ENCODE assay signal across 8 mouse cellular contexts in genomic region chr4:57017229-57017628, GRCm38 (mm10). TPM values are rescaled to one million over a fixed set of nuclear protein-coding genes. Genes with fewer than 3 reads are reported as not detected.
DNase-seq lines count a peak whose midpoint lies in the region; TF ChIP-seq lines count a peak whose summit lies in the region.

No protein-coding gene starts in this region.

- no peaks in the 10 kb centered on the region for H3K4me1 ChIP-seq in cortical plate, adult 2 months (ENCODE audit: control insufficient read depth, insufficient read depth, low read length)
- H3K4me1 ChIP-seq in lung, adult 2 months (ENCODE audit: control insufficient read depth, insufficient read depth, low read length), result no peaks in the 10 kb centered on the region

- TF ChIP-seq CTCF in cortical plate, adult 2 months (IDR thresholded peaks at IDR 0.05; ENCODE audit: extremely low read depth, insufficient read depth, low read length), result peak; percentile 73
- peak; percentile 81 for TF ChIP-seq CTCF in lung, adult 2 months (IDR thresholded peaks at IDR 0.05; ENCODE audit: insufficient read depth, low read length)

- no peak for TF ChIP-seq POLR2A in cortical plate, adult 2 months (IDR thresholded peaks at IDR 0.05; ENCODE audit: extremely low read depth, insufficient read depth, low read length)
- TF ChIP-seq POLR2A in lung, adult 2 months (IDR thresholded peaks at IDR 0.05; ENCODE audit: borderline replicate concordance, extremely low read depth, low read depth, low read length), result no peak

- 29% methylated on average over 5 of the region's 5 CpGs for whole genome bisulfite sequencing in lung, adult 2 months

- H3K4me3 ChIP-seq in cortical plate, adult 2 months (ENCODE audit: insufficient read depth, low read length), result no peak overlapping the region
- no peak overlapping the region for H3K4me3 ChIP-seq in lung, adult 2 months (replicated peaks; ENCODE audit: extremely low read depth, low read depth, low read length)

- DNase-seq in CD4-positive helper T cell, adult 2 months (ENCODE audit: low read depth, low spot score), result peak; percentile 48
- peak; percentile 64 to 77 for DNase-seq in adrenal gland, adult 18-20 months (ENCODE audit: low spot score in 2 of 2)
- DNase-seq in gastrocnemius, postnatal 4 days (ENCODE audit: low spot score in 2 of 2), result peak; percentile 55 to 73
- peak; percentile 88 to 90 for DNase-seq in kidney, postnatal 4 days
- DNase-seq in lung, adult 2 months, result peak; percentile 73
- peak; percentile 82 for DNase-seq in retina, postnatal 1 day
- peak; percentile 90 for DNase-seq in thymus, postnatal 4 days

- no peak overlapping the region for H3K27ac ChIP-seq in cortical plate, adult 2 months (ENCODE audit: insufficient read depth, low read length)

RNA-seq across cellular contexts. Expression of gene Frrs1l, which starts 27.0 kb away (rescaled TPM):
- 1 to 10 TPM in 1 of 2 experiments, under 1 TPM in 1; 0.51 to 1.2 TPM for total RNA-seq in adrenal gland, adult 18-20 months (2021)
- polyA plus RNA-seq in cortical plate, adult 2 months (2012; rRNA removed), result 91.8 and 97.1 TPM in 2 replicates
- total RNA-seq in gastrocnemius, postnatal 4 days (2021), result under 1 TPM; 0.05 to 0.26 TPM
- polyA plus RNA-seq in lung, adult 2 months (2012; rRNA removed), result 0.01 and 0.04 TPM in 2 replicates
